Mouse (Mus musculus) ES-Bruce4 (cell line): ENCODE results near the gene Sh3glb1. TPM values are rescaled to one million over a fixed set of nuclear protein-coding genes. Genes with fewer than 3 reads are reported as not detected.

Experiments
- H3K27ac ChIP-seq: 2 replicates; pipeline ENCODE4 v1.5.1; 2012; ENCODE audit warnings: low read length, inconsistent platforms; ENCODE audit not compliant: insufficient read depth
- H3K27me3 ChIP-seq: 2 replicates; pipeline ENCODE4 v1.6.1; 2012; ENCODE audit warnings: mild to moderate bottlenecking, low read length, inconsistent platforms; ENCODE audit not compliant: control insufficient read depth, poor library complexity, insufficient read depth, severe bottlenecking
- H3K36me3 ChIP-seq: 2 replicates; pipeline ENCODE4 v1.6.1; 2012; ENCODE audit warnings: inconsistent platforms, mild to moderate bottlenecking, low read length, moderate library complexity; ENCODE audit not compliant: control insufficient read depth, poor library complexity, insufficient read depth, severe bottlenecking
- H3K4me1 ChIP-seq: one replicate; pipeline ENCODE4 v1.8.1; 2011; ENCODE audit warnings: low read length; ENCODE audit not compliant: control insufficient read depth, insufficient read depth
- H3K4me3 ChIP-seq: 2 replicates; pipeline ENCODE4 v1.5.1; 2011; ENCODE audit warnings: low read depth, mild to moderate bottlenecking, low read length
- H3K9ac ChIP-seq: 2 replicates; pipeline ENCODE4 v1.6.1; 2012; ENCODE audit warnings: low read depth, mild to moderate bottlenecking, inconsistent platforms; ENCODE audit not compliant: poor library complexity, severe bottlenecking
- H3K9me3 ChIP-seq: replicated peaks from 2 replicates; pipeline ENCODE4 v1.6.1; 2012; ENCODE audit warnings: mild to moderate bottlenecking, low read length, inconsistent platforms; ENCODE audit not compliant: control insufficient read depth, poor library complexity, insufficient read depth, severe bottlenecking
- CTCF ChIP-seq: IDR thresholded peaks from one replicate; pipeline ENCODE4 v1.8.1; 2011; ENCODE audit warnings: low read depth, low read length
- EP300 ChIP-seq: IDR thresholded peaks from 2 replicates; pipeline ENCODE4 v1.6.1; 2011; ENCODE audit warnings: low read depth, low read length; ENCODE audit not compliant: insufficient read depth
- POLR2A ChIP-seq: IDR thresholded peaks from one replicate; pipeline ENCODE4 v1.8.1; 2011; ENCODE audit warnings: low read length; ENCODE audit not compliant: insufficient read depth
- polyA plus RNA-seq: library from polyadenylated mRNA; stranded (reverse); fragments of >200 nt; gene quantifications from 2 replicates; pipeline ENCODE4 v1.2.4, GENCODE M21; 2011; ENCODE audit warnings: low read depth; ENCODE audit not compliant: missing spikeins, insufficient read depth, insufficient read length

Gene Sh3glb1
- polyA plus RNA-seq, 1 experiment: 115 TPM

DNA sequence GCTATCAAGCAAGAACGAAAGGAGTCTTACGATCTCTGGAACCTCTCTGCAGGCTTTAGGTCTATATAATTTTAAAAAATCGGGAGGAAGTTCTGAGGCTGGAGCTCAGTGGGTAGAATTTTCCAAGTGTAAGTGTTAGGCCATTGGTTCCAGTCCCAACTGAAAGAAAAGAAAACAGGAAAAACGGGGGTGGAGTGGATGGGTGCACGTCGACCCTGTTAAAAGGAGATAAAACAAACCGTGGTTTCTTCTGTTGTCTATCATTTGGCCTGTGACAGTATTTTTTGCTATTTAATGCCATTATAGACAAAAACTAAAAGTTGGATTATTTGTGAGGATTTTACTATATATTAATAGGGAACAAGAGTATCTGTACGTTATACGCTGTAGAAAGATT is 1.7 kb upstream of the Sh3glb1 start:
- no peaks in the 10 kb centered on the region for H3K27me3 ChIP-seq
- H3K27ac ChIP-seq: no peak overlapping the region
- no peaks in the 10 kb centered on the region for H3K4me1 ChIP-seq
- no peaks in the 10 kb centered on the region for H3K36me3 ChIP-seq
- TF ChIP-seq CTCF (no peak), POLR2A (no peak), EP300 (no peak)
- H3K9ac ChIP-seq: no peak overlapping the region
- H3K4me3 ChIP-seq: no peak overlapping the region
- H3K9me3 ChIP-seq: no peaks in the 10 kb centered on the region

DNA sequence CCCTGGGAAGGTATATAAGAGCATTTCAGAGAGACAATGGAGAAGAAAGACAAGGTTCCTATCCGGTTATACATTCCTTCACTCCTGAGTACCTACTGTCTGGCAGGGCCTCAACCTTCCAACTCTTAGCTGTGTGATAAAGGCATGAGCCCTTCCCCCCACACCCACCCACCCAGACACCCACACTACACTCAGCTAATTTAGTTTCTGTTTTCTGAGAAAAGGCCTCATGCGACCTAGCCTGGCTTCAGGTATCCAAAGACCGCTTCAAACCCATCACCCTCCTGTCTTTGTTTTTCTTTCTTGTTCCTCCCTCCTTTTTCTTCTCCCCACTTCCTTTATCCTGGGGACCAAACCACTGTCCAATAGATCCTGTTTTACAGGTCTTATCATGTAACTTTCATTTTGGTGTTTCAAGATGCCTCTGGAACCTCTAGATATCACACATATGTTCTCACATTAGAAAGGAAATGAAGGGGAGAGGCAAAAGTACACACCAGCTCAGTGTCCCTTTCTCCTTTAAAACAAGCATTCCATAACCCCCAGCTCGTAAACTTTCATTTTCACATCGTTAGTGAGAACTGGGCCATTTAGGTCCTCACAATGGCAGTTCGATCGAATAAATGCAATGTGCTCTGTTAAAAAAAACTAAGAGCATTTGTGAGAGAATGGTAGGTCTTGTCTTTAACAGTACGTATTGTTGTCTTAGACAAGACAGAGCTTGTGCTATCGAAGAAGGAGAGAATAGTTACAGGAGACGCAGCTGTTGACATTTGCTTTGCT is 1.1 kb upstream of the Sh3glb1 start:
- Histone ChIP-seq H3K9ac (no peak overlapping the region), H3K27me3 (no peaks in the 10 kb centered on the region), H3K4me1 (no peaks in the 10 kb centered on the region), H3K4me3 (no peak overlapping the region), H3K27ac (no peak overlapping the region), H3K9me3 (no peaks in the 10 kb centered on the region), H3K36me3 (no peaks in the 10 kb centered on the region)
- no peak for TF ChIP-seq CTCF
- no peak for TF ChIP-seq EP300
- no peak for TF ChIP-seq POLR2A

- Histone ChIP-seq H3K27me3 (no peaks in the 10 kb centered on the region), H3K9me3 (no peaks in the 10 kb centered on the region), H3K27ac (peak overlapping the region; percentile 29), H3K4me1 (no peaks in the 10 kb centered on the region), H3K4me3 (peak overlapping the region; percentile 97), H3K36me3 (no peaks in the 10 kb centered on the region), H3K9ac (peak overlapping the region; percentile 79)
- TF ChIP-seq EP300 (no peak), CTCF (no peak), POLR2A (no peak)
Measured at GRCm38 (mm10) chr3:144719088-144719900, 841 bp downstream of the Sh3glb1 start.

- H3K4me3 ChIP-seq: peak overlapping the region; percentile 97
- no peaks in the 10 kb centered on the region for H3K9me3 ChIP-seq
- H3K27ac ChIP-seq: no peak overlapping the region
- no peaks in the 10 kb centered on the region for H3K27me3 ChIP-seq
- H3K9ac ChIP-seq: peak overlapping the region; percentile 79; the same call in 1 of the 2 replicates
- no peaks in the 10 kb centered on the region for H3K4me1 ChIP-seq
- TF ChIP-seq POLR2A (no peak), EP300 (no peak), CTCF (no peak)
- no peaks in the 10 kb centered on the region for H3K36me3 ChIP-seq
Measured at GRCm38 (mm10) chr3:144718706-144719087, 1.4 kb downstream of the Sh3glb1 start.

GRCm38 (mm10) chr3:144717835-144718234 is 2.3 kb downstream of the Sh3glb1 start:
- no peak overlapping the region for H3K4me3 ChIP-seq
- TF ChIP-seq POLR2A (no peak), CTCF (no peak)
- H3K27me3 ChIP-seq: no peaks in the 10 kb centered on the region
- no peaks in the 10 kb centered on the region; the same call in 1 of the 2 replicates for H3K36me3 ChIP-seq
- H3K9me3 ChIP-seq: no peaks in the 10 kb centered on the region
- H3K27ac ChIP-seq: no peak overlapping the region
- H3K4me1 ChIP-seq: no peaks in the 10 kb centered on the region
- H3K9ac ChIP-seq: no peak overlapping the region

DNA sequence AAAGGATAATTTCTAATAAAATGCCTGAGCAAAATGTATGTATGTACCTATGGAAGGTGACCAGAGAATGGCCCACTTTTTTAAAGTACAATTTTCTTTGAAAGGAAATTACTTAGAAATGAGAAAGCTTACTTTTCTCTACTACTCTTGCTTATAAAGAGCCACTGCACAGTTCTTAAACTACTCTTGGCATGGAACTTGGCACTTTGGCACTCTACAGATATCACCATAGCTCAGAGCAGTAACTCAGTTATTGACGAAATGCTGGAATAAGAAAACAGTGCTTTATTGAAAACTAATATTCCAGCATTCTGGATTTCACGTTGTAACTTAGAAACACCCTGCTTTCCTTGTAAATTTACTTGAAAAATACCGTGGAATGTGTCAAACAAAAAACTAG is 3.0 kb downstream of the Sh3glb1 start:
- Histone ChIP-seq H3K27ac (no peak overlapping the region), H3K9me3 (no peaks in the 10 kb centered on the region), H3K9ac (no peak overlapping the region), H3K4me3 (no peak overlapping the region), H3K36me3 (no peaks in the 10 kb centered on the region; the same call in 1 of the 2 replicates), H3K27me3 (no peaks in the 10 kb centered on the region), H3K4me1 (no peaks in the 10 kb centered on the region)
- TF ChIP-seq EP300 (no peak), CTCF (no peak), POLR2A (no peak)
